Mouse (Mus musculus) liver, adult 2 months (tissue): ENCODE results near the gene Ywhab. TPM values are rescaled to one million over a fixed set of nuclear protein-coding genes. Genes with fewer than 3 reads are reported as not detected.

ENCODE experiments used
- DNase-seq: peaks from one replicate; pipeline ENCODE4 v3.0.0-alpha.2; 2011; ENCODE audit warnings: low read depth, low spot score; ENCODE audit errors: extremely low read depth
- H3K27ac ChIP-seq: fragments of 200-500 bp; replicated peaks from 2 replicates; pipeline ENCODE4 v1.5.1; 2012; ENCODE audit warnings: low read depth, mild to moderate bottlenecking, control low read depth, inconsistent platforms, low read length; ENCODE audit not compliant: insufficient read depth
- H3K27me3 ChIP-seq: fragments of 200-500 bp; 2 replicates; pipeline ENCODE4 v1.6.1; 2012; ENCODE audit warnings: mild to moderate bottlenecking, moderate library complexity, low read length, inconsistent platforms; ENCODE audit not compliant: control insufficient read depth, insufficient read depth
- H3K36me3 ChIP-seq: fragments of 200-500 bp; 2 replicates; pipeline ENCODE4 v1.6.1; 2012; ENCODE audit warnings: low read length, inconsistent platforms; ENCODE audit not compliant: control insufficient read depth, insufficient read depth
- H3K4me1 ChIP-seq: fragments of 200-500 bp; 2 replicates; pipeline ENCODE4 v1.6.1; 2011; ENCODE audit warnings: low read length; ENCODE audit not compliant: control insufficient read depth, insufficient read depth
- H3K4me3 ChIP-seq: fragments of 200-500 bp; 2 replicates; pipeline ENCODE4 v1.5.1; 2011; ENCODE audit warnings: low read depth, mild to moderate bottlenecking, control low read depth, low read length, moderate library complexity; ENCODE audit not compliant: insufficient read depth
- H3K79me2 ChIP-seq: fragments of 200-500 bp; 2 replicates; pipeline ENCODE4 v1.6.1; 2012; ENCODE audit warnings: inconsistent platforms, mild to moderate bottlenecking, low read length, moderate library complexity; ENCODE audit not compliant: control insufficient read depth, insufficient read depth
- H3K9ac ChIP-seq: fragments of 200-500 bp; 2 replicates; pipeline ENCODE4 v1.6.1; 2012; ENCODE audit warnings: low read depth, mild to moderate bottlenecking, control low read depth, inconsistent platforms, low read length
- CTCF ChIP-seq: fragments of 200-500 bp; IDR thresholded peaks from 2 replicates; pipeline ENCODE4 v1.5.1; 2011; ENCODE audit warnings: low read depth, low read length, control low read depth
- POLR2A ChIP-seq: fragments of 200-500 bp; IDR thresholded peaks from 2 replicates; pipeline ENCODE4 v1.6.1; 2011; ENCODE audit warnings: low read length, control low read depth; ENCODE audit not compliant: insufficient read depth; ENCODE audit errors: extremely low read depth
- whole genome bisulfite sequencing: fragments of 180-500 bp; shearing (Covaris S2); methylation state at CpG from one replicate; pipeline ENCODE4 v1.1.7; 2018; 5-methylcytosine and 5-hydroxymethylcytosine counted together
- polyA plus RNA-seq: library from polyadenylated mRNA; depleted of rRNA; stranded (reverse); fragments of >200 nt; gene quantifications from 2 replicates; pipeline ENCODE4 v1.2.3, GENCODE M21; 2012
- total RNA-seq: library from RNA; depleted of rRNA; stranded (reverse); fragments of >200 nt; gene quantifications from 2 replicates; pipeline ENCODE4 v1.2.3, GENCODE M21; 2014

Ywhab gene
- total and polyA plus RNA-seq, 2 experiments, result 16.9 to 36.3 TPM

DNA sequence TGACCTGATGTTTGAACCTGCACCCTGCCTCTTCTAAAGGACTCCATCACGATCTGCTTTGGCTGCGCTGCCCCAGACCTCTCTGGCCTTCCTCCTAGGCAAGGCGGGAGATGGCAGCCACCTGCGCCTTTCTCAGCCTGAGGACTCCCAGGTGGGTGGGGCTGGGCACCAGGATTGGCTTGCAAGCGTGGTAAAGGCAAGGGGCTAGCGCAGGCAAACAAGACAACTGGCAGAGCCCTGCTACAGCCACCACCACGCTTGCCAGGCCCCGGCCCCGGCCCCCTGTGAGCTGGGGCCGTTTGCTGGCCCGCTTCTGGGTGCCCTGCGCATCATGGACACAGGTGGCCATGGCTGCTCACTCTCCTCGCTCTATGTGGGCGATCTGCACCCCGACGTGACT, 30.4 kb downstream of the Ywhab start, which contains the start of gene Pabpc1l:
Gene Pabpc1l (plus strand): TSS at position 301 of the 400 bp plus-strand sequence.
- Histone ChIP-seq H3K79me2 (no peaks in the 10 kb centered on the region), H3K4me3 (no peak within 1 kb of the TSS), H3K27ac (no peak within 1 kb of the TSS), H3K4me1 (no peaks in the 10 kb centered on the region), H3K36me3 (no peaks in the 10 kb centered on the region), H3K9ac (no peak within 1 kb of the TSS), H3K27me3 (no peaks in the 10 kb centered on the region)
- DNase-seq, result no peak
- TF ChIP-seq POLR2A, result no peak
- 86% methylated on average over 16 of the region's 16 CpGs for WGBS

DNA sequence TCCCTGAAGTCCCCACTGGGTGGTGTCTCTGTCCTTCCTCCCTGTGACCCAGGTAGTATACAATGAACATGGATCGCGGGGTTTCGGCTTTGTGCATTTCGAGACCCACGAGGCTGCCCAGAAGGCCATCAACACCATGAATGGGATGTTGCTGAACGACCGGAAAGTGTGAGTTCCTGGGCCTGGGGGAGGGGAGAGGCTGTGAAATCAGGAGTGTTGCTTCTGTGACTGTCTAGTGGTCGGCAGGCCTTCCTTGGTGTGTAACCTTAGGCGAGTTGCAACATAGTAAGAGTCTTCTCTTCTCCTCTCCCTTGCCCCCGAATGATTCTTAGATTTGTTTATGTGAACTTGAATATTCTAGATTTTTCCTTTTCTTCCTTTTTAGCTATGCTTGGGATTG, 36.4 kb downstream of the Ywhab start:
- Histone ChIP-seq H3K4me1 (no peaks in the 10 kb centered on the region), H3K9ac (no peak overlapping the region), H3K27me3 (no peaks in the 10 kb centered on the region), H3K36me3 (no peaks in the 10 kb centered on the region), H3K4me3 (no peak overlapping the region), H3K27ac (no peak overlapping the region), H3K79me2 (no peaks in the 10 kb centered on the region)
- TF ChIP-seq CTCF, result no peak
- 78% methylated on average over 10 of the region's 10 CpGs for WGBS
- no peak for DNase-seq

DNA sequence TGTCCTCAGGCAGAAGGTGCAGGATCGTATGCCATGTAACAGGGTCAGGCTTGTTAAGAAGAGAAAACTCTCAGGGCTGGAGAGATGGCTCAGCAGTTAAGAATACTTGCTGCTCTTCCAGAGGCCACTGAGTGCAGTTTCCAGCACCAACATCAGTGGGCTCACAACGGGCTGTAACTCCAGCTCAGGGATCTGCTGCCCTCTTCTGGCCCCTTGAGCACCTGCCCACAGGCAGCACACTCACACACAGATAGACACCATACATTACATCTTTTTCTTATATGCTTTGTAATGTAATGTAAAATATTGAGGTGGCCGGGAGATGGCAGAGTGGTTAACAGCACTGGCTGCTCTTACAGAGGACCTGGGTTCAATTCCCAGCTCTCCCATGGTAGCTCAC, 38.2 kb downstream of the Ywhab start:
- WGBS, result 90% methylated on average over 3 of the region's 3 CpGs
- H3K36me3 ChIP-seq, result no peaks in the 10 kb centered on the region
- no peak for DNase-seq
- H3K27me3 ChIP-seq, result no peaks in the 10 kb centered on the region
- no peak for TF ChIP-seq CTCF
- TF ChIP-seq POLR2A, result no peak
- no peaks in the 10 kb centered on the region for H3K79me2 ChIP-seq
- no peaks in the 10 kb centered on the region for H3K4me1 ChIP-seq
- H3K9ac ChIP-seq, result no peak overlapping the region
- no peak overlapping the region for H3K4me3 ChIP-seq
- H3K27ac ChIP-seq, result no peak overlapping the region

DNA sequence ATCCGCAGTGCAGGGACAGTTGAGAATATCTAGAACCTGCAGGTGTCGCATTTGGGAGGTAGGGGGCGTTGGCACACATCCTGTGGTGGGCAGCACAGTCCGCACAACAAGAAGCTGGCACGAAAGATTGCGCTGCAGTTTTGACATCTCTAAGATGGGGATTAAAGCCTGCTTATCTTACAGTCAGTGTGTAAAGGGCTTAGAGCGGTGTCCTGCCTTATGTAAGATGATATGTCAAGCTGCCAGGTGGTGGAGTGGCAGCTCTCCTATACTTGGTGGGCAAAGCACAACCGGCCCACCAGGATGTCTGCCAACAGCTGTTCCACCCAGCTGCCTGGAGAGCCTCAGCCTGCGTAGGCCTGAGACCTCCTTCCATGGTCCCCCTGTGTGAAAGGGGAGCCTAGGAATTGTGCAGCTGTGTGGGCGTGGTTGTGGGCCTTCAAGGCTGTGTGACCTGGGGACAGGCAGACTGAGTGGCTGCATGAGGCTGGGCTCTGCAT, 41.8 kb downstream of the Ywhab start:
- TF ChIP-seq POLR2A, result no peak
- TF ChIP-seq CTCF, result no peak
- Histone ChIP-seq H3K4me3 (no peak overlapping the region), H3K27me3 (no peaks in the 10 kb centered on the region), H3K27ac (no peak overlapping the region), H3K4me1 (no peaks in the 10 kb centered on the region), H3K79me2 (no peaks in the 10 kb centered on the region), H3K36me3 (no peaks in the 10 kb centered on the region), H3K9ac (no peak overlapping the region)
- 74% methylated on average over 10 of the region's 10 CpGs for WGBS
- DNase-seq, result no peak

DNA sequence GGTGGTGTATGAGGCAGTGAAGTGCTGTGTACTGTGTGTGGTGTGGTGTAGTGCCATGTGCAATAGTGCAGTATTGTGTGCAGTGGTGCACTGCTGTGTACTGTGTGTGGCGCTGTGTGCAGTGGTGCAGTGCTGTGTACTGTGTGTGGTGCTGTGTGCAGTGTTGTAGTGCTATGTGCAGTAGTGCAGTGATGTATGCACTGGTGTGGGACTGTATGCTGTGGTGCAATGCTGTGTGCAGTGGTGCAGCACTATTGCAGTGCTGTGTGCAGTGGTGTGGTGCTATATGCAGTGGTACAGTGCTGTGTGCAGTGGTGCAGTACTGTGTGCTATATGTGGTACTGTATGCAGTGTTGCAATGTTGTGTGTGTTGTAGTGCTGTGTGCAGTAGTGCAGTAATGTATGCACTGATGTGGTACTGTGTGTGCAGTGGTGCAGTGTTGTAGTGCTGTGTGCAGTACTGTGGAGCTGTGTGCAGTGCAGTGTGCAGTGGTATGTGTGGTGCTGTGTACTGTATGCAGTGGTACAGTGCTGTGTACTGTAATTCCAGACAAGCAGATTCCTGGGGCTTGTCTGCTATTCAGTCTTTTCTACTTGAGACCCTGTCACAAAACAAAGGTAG, 43.8 kb downstream of the Ywhab start:
- no peaks in the 10 kb centered on the region for H3K27me3 ChIP-seq
- H3K27ac ChIP-seq, result no peak overlapping the region
- no peak for DNase-seq
- H3K4me1 ChIP-seq, result no peaks in the 10 kb centered on the region
- TF ChIP-seq POLR2A (no peak), CTCF (no peak)
- WGBS, result 100% methylated on average over 1 of the region's 1 CpGs
- H3K36me3 ChIP-seq, result no peaks in the 10 kb centered on the region
- H3K79me2 ChIP-seq, result no peaks in the 10 kb centered on the region
- no peak overlapping the region for H3K4me3 ChIP-seq
- H3K9ac ChIP-seq, result no peak overlapping the region

DNA sequence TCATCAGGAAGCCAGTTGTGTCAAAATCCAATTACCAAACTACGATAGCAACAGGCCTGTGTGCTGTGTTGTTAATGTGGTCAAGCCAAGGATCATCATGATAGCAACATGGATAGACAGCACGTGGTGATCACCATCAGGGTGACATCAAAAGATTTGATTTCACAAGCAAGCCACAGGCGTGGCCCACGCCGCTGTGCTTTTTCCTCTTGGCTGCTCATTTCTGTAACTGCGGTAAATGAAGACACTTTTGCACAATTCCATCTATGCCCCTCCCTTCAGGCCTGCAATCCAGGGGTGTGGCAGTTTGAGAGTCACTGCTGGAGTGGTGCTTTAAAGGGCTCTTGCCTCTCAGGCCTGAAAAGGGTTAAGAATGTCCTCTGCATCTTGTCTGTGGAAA, 46.2 kb downstream of the Ywhab start:
- H3K4me1 ChIP-seq, result no peaks in the 10 kb centered on the region
- H3K27me3 ChIP-seq, result no peaks in the 10 kb centered on the region
- H3K4me3 ChIP-seq, result no peak overlapping the region
- H3K36me3 ChIP-seq, result no peaks in the 10 kb centered on the region
- H3K27ac ChIP-seq, result no peak overlapping the region
- DNase-seq, result no peak
- 88% methylated on average over 6 of the region's 6 CpGs for WGBS
- H3K79me2 ChIP-seq, result no peaks in the 10 kb centered on the region
- TF ChIP-seq CTCF, result no peak
- no peak for TF ChIP-seq POLR2A
- no peak overlapping the region for H3K9ac ChIP-seq
